Mouse (Mus musculus): ENCODE measurements around the gene Vmn1r43.

DNA sequence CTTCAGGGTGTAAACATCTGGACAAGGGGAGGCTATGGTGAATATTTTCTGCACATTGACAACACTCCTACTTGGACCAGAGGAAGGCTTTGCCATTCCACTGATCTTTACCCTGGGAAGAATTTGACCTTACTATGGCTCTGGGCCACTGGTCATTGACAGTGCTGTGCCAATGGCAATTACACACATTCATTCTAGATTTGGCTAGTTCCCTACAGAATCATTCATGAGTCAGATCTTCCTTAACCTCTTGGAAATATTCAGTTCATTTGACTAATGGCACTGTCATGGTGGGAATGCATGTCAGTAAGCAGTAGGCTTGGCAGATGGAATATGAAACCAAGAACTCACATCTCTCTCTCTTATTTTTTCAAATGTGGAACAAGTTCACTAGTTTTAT lies 4.7 kb upstream of the Vmn1r43 start:
- TF ChIP-seq CTCF (IDR thresholded peaks at IDR 0.05; ENCODE audit: insufficient read depth, low read depth, low read length) = no peak
- no peak for TF ChIP-seq POLR2A (IDR thresholded peaks at IDR 0.05; ENCODE audit: insufficient read depth, low read depth, low read length)

Data from olfactory bulb, adult 2 months (tissue).